Mouse (Mus musculus): ENCODE measurements around the gene Obox1. TPM values are rescaled to one million over a fixed set of nuclear protein-coding genes. Genes with fewer than 3 reads are reported as not detected.
"Not testable (repeated sequence)": the region's sequence is repeated elsewhere in the genome, so short reads cannot be mapped to it uniquely, and the experiment has no call there.

The Obox1 gene
- polyA plus RNA-seq (2016; fragmentation: Nextera tagmentation; extraction: Ambion mirVana) = not detected in 2 replicates

- no CpG with 5 or more reads among the region's 2 CpGs for WGBS
- not testable (repeated sequence) for H3K4me3 ChIP-seq; H3K36me3 ChIP-seq (replicated peaks); H3K27me3 ChIP-seq (ENCODE audit: poor library complexity, severe bottlenecking); DNase-seq (ENCODE audit: extremely low spot score, low spot score); H3K9me3 ChIP-seq; H3K27ac ChIP-seq; H3K4me1 ChIP-seq
Observed at GRCm38 (mm10) chr7:15388421-15388998, at the start of gene Obox1, which contains the start of gene Obox2. TSS of gene Obox1 (plus strand) at chr7:15388948. TSS of gene Obox2 (plus strand) at chr7:15388721.

GRCm38 (mm10) chr7:15399147-15399874, 10.6 kb downstream of the Obox1 start:
- not testable (repeated sequence) for H3K4me3 ChIP-seq; H3K27ac ChIP-seq; H3K27me3 ChIP-seq (ENCODE audit: poor library complexity, severe bottlenecking); DNase-seq (ENCODE audit: extremely low spot score, low spot score); H3K4me1 ChIP-seq; H3K36me3 ChIP-seq (replicated peaks)
- WGBS = 78% methylated on average over 3 of the region's 3 CpGs
- H3K9me3 ChIP-seq = peaks cover 46% of the 10 kb centered on the region

GRCm38 (mm10) chr7:15406816-15407215, 18.1 kb downstream of the Obox1 start:
- WGBS = 92% methylated on average over 10 of the region's 10 CpGs
- not testable (repeated sequence) for DNase-seq (ENCODE audit: extremely low spot score, low spot score); H3K4me1 ChIP-seq

GRCm38 (mm10) chr7:15418046-15418445, 29.3 kb downstream of the Obox1 start:
- WGBS = 90% methylated on average over 9 of the region's 9 CpGs
- H3K36me3 ChIP-seq (replicated peaks); H3K4me1 ChIP-seq; H3K27me3 ChIP-seq (ENCODE audit: poor library complexity, severe bottlenecking); H3K4me3 ChIP-seq; H3K27ac ChIP-seq; DNase-seq (ENCODE audit: extremely low spot score, low spot score): not testable (repeated sequence)
- H3K9me3 ChIP-seq = peaks cover 17% of the 10 kb centered on the region

More at GRCm38 (mm10) chr7:15406816-15407215, 18.1 kb downstream of the Obox1 start:
- not testable (repeated sequence) for H3K27ac ChIP-seq; H3K27me3 ChIP-seq (ENCODE audit: poor library complexity, severe bottlenecking); H3K36me3 ChIP-seq (replicated peaks); H3K4me3 ChIP-seq
- H3K9me3 ChIP-seq = peaks cover 31% of the 10 kb centered on the region

- WGBS = 91% methylated on average over 4 of the region's 4 CpGs
- not testable (repeated sequence) for H3K36me3 ChIP-seq (replicated peaks); H3K4me3 ChIP-seq; H3K27ac ChIP-seq; H3K4me1 ChIP-seq; DNase-seq (ENCODE audit: extremely low spot score, low spot score); H3K27me3 ChIP-seq (ENCODE audit: poor library complexity, severe bottlenecking)
- H3K9me3 ChIP-seq = peaks cover 19% of the 10 kb centered on the region
Observed at GRCm38 (mm10) chr7:15425537-15425936, 36.8 kb downstream of the Obox1 start.

GRCm38 (mm10) chr7:15509411-15509810, 120.7 kb downstream of the Obox1 start:
- H3K4me3 ChIP-seq; H3K4me1 ChIP-seq; H3K9me3 ChIP-seq; H3K36me3 ChIP-seq (replicated peaks); H3K27me3 ChIP-seq (ENCODE audit: poor library complexity, severe bottlenecking); H3K27ac ChIP-seq; DNase-seq (ENCODE audit: extremely low spot score, low spot score): not testable (repeated sequence)
- WGBS = 81% methylated on average over 5 of the region's 5 CpGs

Other genes starting within 250 kb of the Obox1 start
- not detected in 2 replicates for gene Obox2, start 227 bp upstream of the Obox1 start, polyA plus RNA-seq (2016; fragmentation: Nextera tagmentation; extraction: Ambion mirVana)